ENCODE assay signal across 14 mouse cellular contexts in the genomic region with DNA sequence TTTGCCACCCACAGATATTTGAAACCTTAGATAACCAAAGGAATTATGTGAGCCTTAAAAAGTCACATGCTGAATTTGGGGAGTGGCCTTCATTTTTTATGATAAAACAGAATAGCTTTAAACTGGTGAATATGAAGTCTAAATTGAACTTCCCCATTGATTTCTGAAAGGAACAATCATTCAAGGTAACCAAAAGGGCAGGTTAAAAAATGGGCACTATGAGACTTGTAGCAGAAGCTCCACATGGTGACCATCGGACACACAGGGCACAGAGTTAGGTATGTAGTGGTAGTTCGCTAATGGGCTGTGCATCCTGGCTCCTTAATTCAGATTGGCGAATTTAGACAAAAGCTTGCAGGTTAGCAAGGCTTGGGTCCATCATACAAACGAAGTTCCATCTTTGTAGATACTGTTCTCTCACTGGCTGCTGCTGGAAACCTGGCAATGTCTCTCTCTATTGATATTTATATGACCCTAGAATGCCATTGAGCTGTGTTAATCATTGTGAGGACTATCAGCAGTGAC.
DNase-seq lines count a peak whose midpoint lies in the region; ATAC-seq lines count a peak whose summit lies in the region.
"Had no signal": no experiment of that assay in that cellular context is flagged by ENCODE, and none has a peak within 500 bp of the region (broad histone marks: within the 10 kb centered on the region; RNA-seq: fewer than 3 reads in every experiment).

No protein-coding gene starts in this region.

- H3K9me3 ChIP-seq in limb, embryonic 11.5 days (ENCODE audit: control insufficient read depth, low read length) = no peaks in the 10 kb centered on the region
- H3K9me3 ChIP-seq in limb, embryonic 10.5 days (replicated peaks) = no peaks in the 10 kb centered on the region
- no peaks in the 10 kb centered on the region for H3K9me3 ChIP-seq in forebrain, embryonic 15.5 days
- H3K9me3 ChIP-seq in midbrain, embryonic 14.5 days (ENCODE audit: control insufficient read depth, low read length) = no peaks in the 10 kb centered on the region
- H3K9me3 ChIP-seq: stomach, embryonic 15.5 days had no signal

- no peak overlapping the region for H3K4me3 ChIP-seq in limb, embryonic 11.5 days (ENCODE audit: low read depth, low read length)
- no peak overlapping the region for H3K4me3 ChIP-seq in limb, embryonic 10.5 days
- peak overlapping the region; percentile 78 for H3K4me3 ChIP-seq in forebrain, embryonic 15.5 days
- H3K4me3 ChIP-seq in midbrain, embryonic 14.5 days (replicated peaks; ENCODE audit: low read depth, low read length) = peak overlapping the region; percentile 86
- H3K4me3 ChIP-seq: stomach, embryonic 15.5 days had no signal

- no peak overlapping the region for H3K27ac ChIP-seq in limb, embryonic 11.5 days (replicated peaks; ENCODE audit: low read depth, low read length)
- H3K27ac ChIP-seq in limb, embryonic 10.5 days = no peak overlapping the region
- peak overlapping the region; percentile 100 for H3K27ac ChIP-seq in forebrain, embryonic 15.5 days (replicated peaks)
- peak overlapping the region; percentile 100 for H3K27ac ChIP-seq in midbrain, embryonic 14.5 days (replicated peaks; ENCODE audit: low read depth, low read length)
- H3K27ac ChIP-seq: stomach, embryonic 15.5 days had no signal

- no peak for ATAC-seq in limb, embryonic 11.5 days (ENCODE audit: insufficient number of reproducible peaks, low FRiP score, low TSS enrichment, low read depth)
- no peak for ATAC-seq in forebrain, embryonic 15.5 days (replicated peaks)
- ATAC-seq in midbrain, embryonic 14.5 days (ENCODE audit: low FRiP score, low TSS enrichment) = no peak
- ATAC-seq: inflammation-experienced regulatory T-cells, adult 6 months had no signal

- H3K4me2 ChIP-seq in limb, embryonic 11.5 days (ENCODE audit: low read depth, severe bottlenecking) = no peak overlapping the region
- peak overlapping the region; percentile 65 for H3K4me2 ChIP-seq in forebrain, embryonic 15.5 days (replicated peaks)
- H3K4me2 ChIP-seq in midbrain, embryonic 14.5 days (ENCODE audit: low read length) = peak overlapping the region; percentile 86
- H3K4me2 ChIP-seq: liver, embryonic 11.5 days; stomach, embryonic 15.5 days had no signal

- peaks cover 91% of the 10 kb centered on the region for H3K27me3 ChIP-seq in limb, embryonic 11.5 days (ENCODE audit: control insufficient read depth, insufficient read depth, low read length)
- H3K27me3 ChIP-seq in limb, embryonic 10.5 days (ENCODE audit: low read depth, poor library complexity, severe bottlenecking) = peaks cover 100% of the 10 kb centered on the region
- H3K27me3 ChIP-seq in forebrain, embryonic 15.5 days = no peaks in the 10 kb centered on the region
- H3K27me3 ChIP-seq in midbrain, embryonic 14.5 days (ENCODE audit: control insufficient read depth, insufficient read depth, low read length) = peaks cover 33% of the 10 kb centered on the region

- no peaks in the 10 kb centered on the region for H3K4me1 ChIP-seq in limb, embryonic 11.5 days (ENCODE audit: control insufficient read depth, insufficient read depth, low read length)
- H3K4me1 ChIP-seq in limb, embryonic 10.5 days = peaks cover 17% of the 10 kb centered on the region
- H3K4me1 ChIP-seq in forebrain, embryonic 15.5 days = peaks cover 19% of the 10 kb centered on the region
- peaks cover 11% of the 10 kb centered on the region; the same call in 1 of the 2 replicates for H3K4me1 ChIP-seq in midbrain, embryonic 14.5 days (ENCODE audit: control insufficient read depth, insufficient read depth, low read length)
- H3K4me1 ChIP-seq: stomach, embryonic 15.5 days had no signal

- WGBS in limb, embryonic 11.5 days = 5% methylated on average over 4 of the region's 4 CpGs
- 8% methylated on average over 4 of the region's 4 CpGs for WGBS in limb, embryonic 10.5 days
- 12% methylated on average over 4 of the region's 4 CpGs for WGBS in forebrain, embryonic 15.5 days
- WGBS in midbrain, embryonic 14.5 days = 26% methylated on average over 4 of the region's 4 CpGs

- peak; percentile 22 for DNase-seq in limb, embryonic 11.5 days (ENCODE audit: low spot score)
- no peak for DNase-seq in limb, embryonic 10.5 days (ENCODE audit: low spot score)
- peak; percentile 42 for DNase-seq in midbrain, embryonic 14.5 days
- DNase-seq in telencephalon, adult 2 months (ENCODE audit: low read depth, low spot score) = peak; percentile 6
- no peak for DNase-seq in kidney, adult 8-10 months
- no peak for DNase-seq in adrenal gland, postnatal 10 days
- DNase-seq in kidney, adult 9 months = no peak
- DNase-seq: adrenal gland, postnatal 36 days; heart, adult 11 months; lung, postnatal 10 days had no signal

- no peaks in the 10 kb centered on the region for H3K36me3 ChIP-seq in limb, embryonic 11.5 days (ENCODE audit: control insufficient read depth, insufficient read depth, low read length)
- no peaks in the 10 kb centered on the region for H3K36me3 ChIP-seq in limb, embryonic 10.5 days
- H3K36me3 ChIP-seq in forebrain, embryonic 15.5 days = no peaks in the 10 kb centered on the region
- no peaks in the 10 kb centered on the region for H3K36me3 ChIP-seq in midbrain, embryonic 14.5 days (ENCODE audit: control insufficient read depth, insufficient read depth, low read length)
- H3K36me3 ChIP-seq: stomach, embryonic 15.5 days had no signal

- H3K9ac ChIP-seq in limb, embryonic 11.5 days (ENCODE audit: low read length) = no peak overlapping the region
- peak overlapping the region; percentile 100 for H3K9ac ChIP-seq in forebrain, embryonic 15.5 days (replicated peaks)
- peak overlapping the region; percentile 95 for H3K9ac ChIP-seq in midbrain, embryonic 14.5 days (replicated peaks; ENCODE audit: low read length)
- H3K9ac ChIP-seq: stomach, embryonic 15.5 days had no signal

Comparison
In these comparisons a context has a peak if more than half of its experiments do, and no peak if none do; other contexts are left out.
1. DNase-seq: peak in limb, embryonic 11.5 days (single experiment), midbrain, embryonic 14.5 days (single experiment) and telencephalon, adult 2 months (single experiment); none in limb, embryonic 10.5 days (single experiment), kidney, adult 8-10 months (0 of 2), adrenal gland, postnatal 10 days (single experiment) and kidney, adult 9 months (single experiment).
2. H3K27ac ChIP-seq: peak in forebrain, embryonic 15.5 days (single experiment) and midbrain, embryonic 14.5 days (single experiment); none in limb, embryonic 11.5 days (single experiment) and limb, embryonic 10.5 days (single experiment).
3. H3K4me3 ChIP-seq: peak in forebrain, embryonic 15.5 days (single experiment) and midbrain, embryonic 14.5 days (single experiment); none in limb, embryonic 11.5 days (single experiment) and limb, embryonic 10.5 days (single experiment).